Mouse (Mus musculus): Measurements from ENCODE around the gene Col4a3bp. TPM values are rescaled to one million over a fixed set of nuclear protein-coding genes. Genes with fewer than 3 reads are reported as not detected.

Col4a3bp gene
- polyA plus RNA-seq, 1 experiment, result 25.0 TPM

DNA sequence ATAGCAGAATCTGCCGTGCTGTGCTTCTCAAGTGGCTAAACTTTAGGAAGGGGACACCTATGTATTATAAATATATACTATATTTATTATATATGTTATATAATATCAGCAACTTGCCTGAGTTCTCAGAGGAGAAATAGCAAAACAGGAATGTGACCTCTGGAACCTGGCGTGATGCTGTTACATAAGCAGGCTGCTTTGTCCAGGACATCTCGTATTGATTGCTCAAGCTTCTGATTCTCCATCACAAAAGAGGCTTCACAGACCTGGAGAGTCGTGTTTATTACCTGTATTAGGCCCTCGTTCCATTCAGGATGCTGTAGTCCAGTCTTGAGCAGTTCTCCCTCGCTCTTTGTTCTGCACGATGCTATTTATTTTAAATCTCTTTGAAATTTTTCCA is 131.4 kb downstream of the Col4a3bp start:
- no peak for DNase-seq (ENCODE audit: low read depth)
- TF ChIP-seq POLR2A (IDR thresholded peaks at IDR 0.05; ENCODE audit: borderline replicate concordance, extremely low read depth, insufficient read depth, insufficient read length, poor library complexity, severe bottlenecking) (no peak), CTCF (IDR thresholded peaks at IDR 0.05; ENCODE audit: borderline replicate concordance, extremely low read depth, insufficient read depth, insufficient read length) (no peak)

- DNase-seq (ENCODE audit: low read depth), result no peak
- no peak for TF ChIP-seq CTCF (IDR thresholded peaks at IDR 0.05; ENCODE audit: borderline replicate concordance, extremely low read depth, insufficient read depth, insufficient read length)
- TF ChIP-seq POLR2A (IDR thresholded peaks at IDR 0.05; ENCODE audit: borderline replicate concordance, extremely low read depth, insufficient read depth, insufficient read length, poor library complexity, severe bottlenecking), result no peak
Measured at GRCm38 (mm10) chr13:96675756-96676155, 133.3 kb downstream of the Col4a3bp start.

DNA sequence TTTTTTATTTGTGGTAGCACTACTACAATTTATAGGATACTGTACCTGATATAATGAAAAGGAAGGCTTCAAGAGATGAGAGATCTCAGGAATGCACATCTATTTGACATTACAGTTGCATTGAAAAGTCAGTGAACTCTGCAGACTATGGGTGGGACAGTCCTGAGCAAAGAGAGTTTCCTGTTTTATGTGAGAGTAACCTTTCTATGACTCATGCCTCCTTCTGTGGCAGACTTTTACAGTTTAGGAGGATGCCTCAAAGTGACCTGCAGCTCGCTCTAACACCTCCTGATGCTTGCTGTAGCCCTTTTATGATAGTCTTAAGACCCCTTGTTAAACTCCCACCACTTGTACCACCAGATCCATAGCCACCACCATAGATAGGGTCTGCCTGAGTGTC is 134.7 kb downstream of the Col4a3bp start:
- no peak for DNase-seq (ENCODE audit: low read depth)
- no peak for TF ChIP-seq CTCF (IDR thresholded peaks at IDR 0.05; ENCODE audit: borderline replicate concordance, extremely low read depth, insufficient read depth, insufficient read length)

GRCm38 (mm10) chr13:96678616-96679015 is 136.2 kb downstream of the Col4a3bp start:
- TF ChIP-seq CTCF (IDR thresholded peaks at IDR 0.05; ENCODE audit: borderline replicate concordance, extremely low read depth, insufficient read depth, insufficient read length) (no peak), POLR2A (IDR thresholded peaks at IDR 0.05; ENCODE audit: borderline replicate concordance, extremely low read depth, insufficient read depth, insufficient read length, poor library complexity, severe bottlenecking) (no peak)
- DNase-seq (ENCODE audit: low read depth), result no peak

- no peak for DNase-seq (ENCODE audit: low read depth)
- TF ChIP-seq POLR2A (IDR thresholded peaks at IDR 0.05; ENCODE audit: borderline replicate concordance, extremely low read depth, insufficient read depth, insufficient read length, poor library complexity, severe bottlenecking), result no peak
- no peak for TF ChIP-seq CTCF (IDR thresholded peaks at IDR 0.05; ENCODE audit: borderline replicate concordance, extremely low read depth, insufficient read depth, insufficient read length)
Measured at GRCm38 (mm10) chr13:96680163-96681087, 138.0 kb downstream of the Col4a3bp start.

GRCm38 (mm10) chr13:96681088-96681620 is 138.7 kb downstream of the Col4a3bp start:
- DNase-seq (ENCODE audit: low read depth), result no peak
- TF ChIP-seq POLR2A (IDR thresholded peaks at IDR 0.05; ENCODE audit: borderline replicate concordance, extremely low read depth, insufficient read depth, insufficient read length, poor library complexity, severe bottlenecking) (no peak), CTCF (IDR thresholded peaks at IDR 0.05; ENCODE audit: borderline replicate concordance, extremely low read depth, insufficient read depth, insufficient read length) (no peak)

DNA sequence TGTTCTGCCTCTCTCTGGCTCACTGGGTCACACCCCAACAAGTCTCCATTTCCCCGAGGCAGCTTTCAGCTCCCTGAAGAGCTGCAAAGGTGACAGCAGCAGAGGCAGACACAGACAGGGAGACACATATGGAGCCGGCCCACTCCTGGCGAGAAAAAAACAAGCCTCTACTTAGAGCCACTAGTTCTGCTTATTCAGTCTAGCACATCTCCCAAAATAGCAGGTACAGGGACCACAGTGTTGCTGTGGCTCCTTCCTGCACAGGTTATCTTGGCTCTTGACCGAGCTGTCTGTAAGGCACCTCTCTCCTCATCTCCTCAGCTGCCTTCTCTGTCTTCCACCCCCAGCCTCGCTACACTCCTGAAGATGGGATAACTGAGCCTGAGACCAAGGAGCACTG is 142.4 kb downstream of the Col4a3bp start:
- DNase-seq (ENCODE audit: low read depth), result no peak
- TF ChIP-seq CTCF (IDR thresholded peaks at IDR 0.05; ENCODE audit: borderline replicate concordance, extremely low read depth, insufficient read depth, insufficient read length), result no peak
- no peak for TF ChIP-seq POLR2A (IDR thresholded peaks at IDR 0.05; ENCODE audit: borderline replicate concordance, extremely low read depth, insufficient read depth, insufficient read length, poor library complexity, severe bottlenecking)

GRCm38 (mm10) chr13:96687261-96687660 is 144.8 kb downstream of the Col4a3bp start:
- TF ChIP-seq POLR2A (IDR thresholded peaks at IDR 0.05; ENCODE audit: borderline replicate concordance, extremely low read depth, insufficient read depth, insufficient read length, poor library complexity, severe bottlenecking), result no peak
- TF ChIP-seq CTCF (IDR thresholded peaks at IDR 0.05; ENCODE audit: borderline replicate concordance, extremely low read depth, insufficient read depth, insufficient read length), result no peak
- DNase-seq (ENCODE audit: low read depth), result no peak

Other genes with a start within 250 kb of the Col4a3bp start
- 17.2 and 19.8 TPM in 2 replicates for gene Poc5, start 154.3 kb upstream of the Col4a3bp start, polyA plus RNA-seq (2012; rRNA removed)
- gene Ankdd1b, start 71.4 kb upstream of the Col4a3bp start, polyA plus RNA-seq (2012; rRNA removed), result 0.04 TPM in 1 of 2 replicates, not detected in the other
- gene Gm17622, start 51.9 kb upstream of the Col4a3bp start, polyA plus RNA-seq (2012; rRNA removed), result not detected in 2 replicates
- 3.7 and 4.8 TPM in 2 replicates for gene Polk, start within 50 bp of the Col4a3bp start, polyA plus RNA-seq (2012; rRNA removed)
- gene Hmgcr, start 128.3 kb downstream of the Col4a3bp start, polyA plus RNA-seq (2012; rRNA removed), result 91.9 and 128 TPM in 2 replicates
- gene Ankrd31, start 205.7 kb downstream of the Col4a3bp start, polyA plus RNA-seq (2012; rRNA removed), result 0.01 and 0.03 TPM in 2 replicates